Mouse (Mus musculus) forebrain, embryonic 16.5 days (tissue): ENCODE results near the gene Fam83f. TPM values are rescaled to one million over a fixed set of nuclear protein-coding genes. Genes with fewer than 3 reads are reported as not detected.

ENCODE experiments used
- ATAC-seq: fragments of 200-750 bp; cut with Nextera tagmentation; 2 replicates; pipeline ENCODE4 v1.8.0; 2017; ENCODE audit warnings: mild to moderate bottlenecking, moderate library complexity
- H3K27ac ChIP-seq: fragments of 300-500 bp; sonication (generic); 2 replicates; pipeline ENCODE4 v1.5.1; 2014; ENCODE audit warnings: low read length, control low read depth
- H3K27me3 ChIP-seq: fragments of 300-500 bp; sonication (generic); replicated peaks from 2 replicates; pipeline ENCODE4 v1.6.1; 2014; ENCODE audit warnings: low read length; ENCODE audit not compliant: control insufficient read depth, insufficient read depth
- H3K36me3 ChIP-seq: fragments of 300-500 bp; sonication (generic); 2 replicates; pipeline ENCODE4 v1.6.1; 2014; ENCODE audit not compliant: control insufficient read depth, insufficient read depth
- H3K4me1 ChIP-seq: fragments of 300-500 bp; sonication (generic); replicated peaks from 2 replicates; pipeline ENCODE4 v1.6.1; 2014; ENCODE audit warnings: low read length; ENCODE audit not compliant: control insufficient read depth, insufficient read depth
- H3K4me2 ChIP-seq: fragments of 300-500 bp; sonication (generic); 2 replicates; pipeline ENCODE4 v1.6.1; 2014; ENCODE audit warnings: mild to moderate bottlenecking, low read length, control low read depth
- H3K4me3 ChIP-seq: fragments of 300-500 bp; sonication (generic); replicated peaks from 2 replicates; pipeline ENCODE4 v1.5.1; 2014; ENCODE audit warnings: mild to moderate bottlenecking, low read length, control low read depth
- H3K9ac ChIP-seq: fragments of 300-500 bp; sonication (generic); replicated peaks from 2 replicates; pipeline ENCODE4 v1.6.1; 2014; ENCODE audit warnings: low read depth, low read length, control low read depth
- H3K9me3 ChIP-seq: fragments of 300-500 bp; sonication (generic); 2 replicates; pipeline ENCODE4 v1.6.1; 2016; ENCODE audit warnings: low read length; ENCODE audit not compliant: control insufficient read depth
- WGBS: fragments of 180-500 bp; shearing (Covaris S2); extraction: QIAGEN DNeasy Blood & Tissue Kit; methylation state at CpG from one replicate; pipeline ENCODE4 v1.1.7; 2014; 5-methylcytosine and 5-hydroxymethylcytosine counted together
- polyA plus RNA-seq: library from polyadenylated mRNA; unstranded; fragments of >200 nt; fragmentation: Nextera tagmentation; extraction: Ambion mirVana; gene quantifications from 2 replicates; pipeline ENCODE4 v1.2.1, GENCODE M21; 2015

The Fam83f gene
- polyA plus RNA-seq, 1 experiment from 2014 or later, result not detected

DNA sequence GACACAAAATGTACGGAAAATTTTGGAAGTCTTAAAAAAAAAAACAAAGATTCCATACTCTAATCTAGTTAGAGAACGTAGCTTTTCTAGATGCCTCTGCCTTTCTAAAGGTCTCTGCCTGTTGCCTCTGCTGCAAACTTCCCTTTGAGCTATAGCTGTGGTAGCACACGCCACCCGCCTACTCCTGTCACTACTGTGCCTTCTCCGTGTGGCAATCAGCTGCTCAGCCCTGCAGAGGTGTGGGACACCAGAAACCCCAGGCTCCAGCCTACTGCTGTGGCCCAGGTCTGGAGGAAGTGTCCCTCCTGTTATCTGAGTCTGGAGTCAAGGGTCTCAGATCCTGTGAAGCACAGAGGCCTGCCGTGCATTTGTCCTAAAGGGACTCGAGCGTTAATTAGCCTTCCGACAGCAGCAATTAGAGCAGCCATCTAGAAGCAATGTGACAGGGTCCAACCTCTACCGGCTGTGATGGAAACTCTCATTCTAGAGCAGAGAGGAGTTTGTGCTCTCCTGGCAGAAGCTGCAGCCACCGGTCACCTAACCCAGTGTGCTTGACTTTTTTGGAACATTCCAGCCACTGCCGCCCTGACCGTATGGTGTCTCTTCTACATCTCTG, 34.8 kb upstream of the Fam83f start:
- H3K4me3 ChIP-seq, result no peak overlapping the region
- no peak for ATAC-seq

DNA sequence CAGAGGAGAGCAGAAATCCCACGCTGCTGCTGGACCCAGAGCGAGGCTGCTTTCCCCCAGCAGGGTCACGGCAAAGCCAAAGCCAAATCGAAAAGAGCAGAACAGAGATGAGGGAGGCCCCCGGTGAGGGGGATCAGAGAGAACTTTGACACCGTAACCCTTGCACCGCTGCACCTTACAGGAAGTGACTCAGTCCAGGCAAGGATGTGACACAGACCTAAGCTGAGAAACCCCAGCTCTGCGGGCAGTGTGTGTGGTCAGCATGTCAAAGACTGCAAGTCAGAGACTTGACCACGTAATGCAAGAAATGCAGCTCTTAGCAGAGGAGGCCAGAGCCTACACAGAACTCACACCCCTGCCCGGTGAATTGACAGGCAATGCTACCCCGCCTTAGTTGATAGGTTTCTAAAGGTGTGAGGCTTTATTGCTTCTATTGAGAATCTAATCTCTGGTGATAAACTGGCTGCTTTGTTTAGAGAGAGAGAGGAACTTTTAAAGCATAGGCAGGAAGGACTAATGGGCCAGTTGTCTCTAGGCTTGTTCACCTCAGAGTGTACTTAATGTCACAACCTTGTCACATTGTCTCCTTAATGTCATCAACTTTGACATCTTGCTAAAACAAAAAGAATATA, 32.5 kb upstream of the Fam83f start:
- Histone ChIP-seq H3K27me3 (no peaks in the 10 kb centered on the region), H3K4me2 (no peak overlapping the region), H3K9ac (no peak overlapping the region), H3K4me3 (no peak overlapping the region), H3K27ac (no peak overlapping the region), H3K36me3 (no peaks in the 10 kb centered on the region), H3K9me3 (no peaks in the 10 kb centered on the region), H3K4me1 (no peaks in the 10 kb centered on the region)
- WGBS, result 76% methylated on average over 11 of the region's 11 CpGs
- no peak for ATAC-seq

More for the DNA sequence above, 34.8 kb upstream of the Fam83f start:
- Histone ChIP-seq H3K4me1 (no peaks in the 10 kb centered on the region), H3K36me3 (no peaks in the 10 kb centered on the region), H3K9me3 (no peaks in the 10 kb centered on the region), H3K4me2 (no peak overlapping the region), H3K27me3 (no peaks in the 10 kb centered on the region), H3K27ac (no peak overlapping the region), H3K9ac (no peak overlapping the region)
- 37% methylated on average over 13 of the region's 13 CpGs for WGBS

DNA sequence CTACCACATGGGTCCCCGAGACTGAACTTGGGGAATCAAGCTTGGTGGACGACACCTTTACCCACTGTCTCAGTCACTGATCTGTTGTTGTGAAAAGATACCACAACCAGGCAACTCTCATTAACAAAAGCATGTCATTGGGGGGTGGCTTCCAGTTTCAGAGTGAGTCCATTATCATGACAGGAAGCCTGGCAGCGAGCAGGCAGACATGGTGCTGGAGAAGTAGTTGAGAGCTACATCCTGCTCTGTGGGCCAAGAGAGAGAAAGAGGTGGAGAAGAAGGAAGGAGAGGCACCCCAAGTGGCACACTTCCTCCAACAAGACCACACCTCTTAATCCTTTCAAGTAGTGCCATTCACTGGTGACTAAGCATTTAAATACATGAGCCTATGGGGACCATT, 31.8 kb upstream of the Fam83f start:
- Histone ChIP-seq H3K4me2 (no peak overlapping the region), H3K9me3 (no peaks in the 10 kb centered on the region), H3K9ac (no peak overlapping the region), H3K27me3 (no peaks in the 10 kb centered on the region), H3K27ac (no peak overlapping the region), H3K4me3 (no peak overlapping the region), H3K36me3 (no peaks in the 10 kb centered on the region), H3K4me1 (no peaks in the 10 kb centered on the region)
- 95% methylated on average over 3 of the region's 3 CpGs for WGBS
- no peak for ATAC-seq

DNA sequence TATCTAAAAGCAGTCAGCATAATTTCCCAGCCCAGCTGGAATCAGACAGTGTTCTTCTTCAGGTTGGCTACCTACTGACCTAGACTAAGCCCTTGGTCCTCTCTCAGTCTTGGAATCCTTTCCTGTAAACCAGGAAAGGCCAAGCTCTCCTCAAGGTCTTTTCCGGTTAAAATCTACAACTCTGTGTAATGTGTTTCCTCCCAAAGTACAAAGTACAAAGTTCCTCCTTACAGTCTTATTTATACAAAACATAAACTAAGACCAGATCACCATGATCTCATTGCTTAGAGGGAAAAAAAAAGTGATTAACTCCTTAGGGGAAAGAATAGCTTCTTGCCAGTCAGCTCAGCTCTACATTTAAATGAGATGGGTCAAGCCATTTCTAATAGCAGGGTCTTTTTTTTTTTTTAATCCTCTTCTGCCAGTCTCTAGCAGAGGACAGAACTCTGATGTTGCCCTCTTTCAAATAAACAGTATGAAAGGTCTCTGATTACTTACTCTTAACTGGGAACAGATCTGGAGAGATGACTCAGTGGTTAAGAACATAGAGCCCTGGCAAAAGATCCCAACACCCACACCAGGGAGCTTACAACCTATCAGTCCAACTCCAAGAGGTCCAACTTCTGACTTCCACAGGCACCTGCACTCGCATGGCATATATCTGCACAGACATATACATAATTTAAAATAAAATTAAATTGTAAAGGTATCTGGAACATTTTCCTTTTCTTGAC, 29.8 kb upstream of the Fam83f start:
- Histone ChIP-seq H3K4me3 (no peak overlapping the region), H3K27me3 (no peaks in the 10 kb centered on the region), H3K9ac (no peak overlapping the region), H3K9me3 (no peaks in the 10 kb centered on the region), H3K36me3 (no peaks in the 10 kb centered on the region), H3K4me1 (no peaks in the 10 kb centered on the region), H3K27ac (no peak overlapping the region), H3K4me2 (no peak overlapping the region)
- WGBS, result 85% methylated on average over 2 of the region's 2 CpGs
- no peak for ATAC-seq

DNA sequence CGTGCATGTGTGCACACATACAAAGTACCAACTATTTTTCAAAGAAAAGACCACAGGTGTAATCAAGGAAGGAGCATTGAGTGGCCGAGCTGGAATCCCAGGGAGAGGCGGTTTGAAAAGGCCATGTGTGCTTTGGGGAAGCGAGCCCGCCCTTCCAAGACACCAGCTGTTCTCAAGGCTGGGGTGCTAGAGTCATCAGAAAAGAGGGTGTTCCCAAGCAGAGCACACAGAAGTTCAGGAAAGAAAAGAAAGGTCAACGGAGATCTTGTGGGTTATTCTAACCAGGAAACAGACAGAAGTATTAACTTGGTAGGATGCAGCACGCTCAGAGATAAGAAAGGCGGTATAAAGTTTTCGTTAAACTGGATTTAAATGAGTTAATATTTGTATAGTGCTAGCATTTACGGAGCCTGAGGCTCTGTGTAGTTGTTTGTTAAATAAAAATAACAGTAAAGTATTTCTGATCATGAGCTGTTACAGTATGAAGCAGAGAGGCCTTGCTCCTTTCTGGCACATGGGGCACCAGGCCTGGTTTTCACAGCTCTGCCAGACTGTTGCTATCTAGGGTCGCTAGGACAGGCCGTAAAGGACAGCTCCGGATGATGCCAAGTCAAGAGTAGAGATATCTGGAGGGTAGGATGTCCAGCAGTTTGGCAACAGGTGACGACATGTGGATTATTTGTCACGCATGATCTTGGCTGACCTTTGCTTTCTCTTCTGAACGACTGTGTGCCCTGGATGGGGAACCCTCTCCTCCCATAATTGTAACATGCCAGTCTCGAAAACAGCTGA, 26.4 kb upstream of the Fam83f start:
- WGBS, result 88% methylated on average over 17 of the region's 17 CpGs
- no peak overlapping the region for H3K4me3 ChIP-seq
- no peak overlapping the region for H3K4me2 ChIP-seq

DNA sequence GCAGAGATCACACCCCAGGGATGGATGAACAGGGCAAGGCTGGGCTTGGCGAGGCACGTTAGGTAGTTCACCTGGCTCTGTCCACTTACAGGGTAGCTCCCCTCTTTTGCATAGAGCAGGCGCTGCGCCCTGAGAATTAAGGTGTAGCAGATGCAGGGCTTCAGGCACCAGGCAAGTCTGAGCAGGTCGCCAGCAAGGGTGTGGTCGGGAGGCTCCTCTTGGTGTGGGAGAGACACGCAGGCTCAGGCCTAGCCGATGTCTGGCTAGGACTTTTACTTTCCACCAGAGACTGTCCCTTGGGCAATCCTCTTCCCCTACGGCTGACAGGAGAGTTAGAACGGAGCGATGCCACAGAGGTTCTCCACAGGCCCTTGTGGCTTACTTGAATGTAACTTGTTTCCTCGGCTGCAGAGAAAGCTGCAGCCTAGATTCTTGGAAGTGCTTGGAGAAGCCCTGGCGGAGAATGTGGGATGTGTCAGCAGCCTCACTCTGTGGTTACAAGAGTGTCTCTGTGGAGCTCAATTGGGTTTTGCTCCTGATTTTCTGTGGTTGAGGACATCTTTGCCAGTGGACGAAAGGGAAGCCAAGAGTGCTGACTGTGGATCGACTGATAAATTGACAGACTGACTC, 22.6 kb upstream of the Fam83f start:
- 83% methylated on average over 15 of the region's 15 CpGs for WGBS
- H3K9ac ChIP-seq, result no peak overlapping the region
- no peak overlapping the region for H3K4me3 ChIP-seq
- ATAC-seq, result no peak
- no peaks in the 10 kb centered on the region for H3K36me3 ChIP-seq
- H3K27ac ChIP-seq, result no peak overlapping the region
- H3K4me1 ChIP-seq, result no peaks in the 10 kb centered on the region; the same call in 1 of the 2 replicates
- H3K9me3 ChIP-seq, result no peaks in the 10 kb centered on the region
- no peaks in the 10 kb centered on the region for H3K27me3 ChIP-seq
- H3K4me2 ChIP-seq, result no peak overlapping the region

More for the DNA sequence above, 26.4 kb upstream of the Fam83f start:
- no peaks in the 10 kb centered on the region for H3K9me3 ChIP-seq
- no peaks in the 10 kb centered on the region for H3K27me3 ChIP-seq
- ATAC-seq, result no peak
- no peaks in the 10 kb centered on the region for H3K36me3 ChIP-seq
- H3K27ac ChIP-seq, result no peak overlapping the region
- H3K4me1 ChIP-seq, result no peaks in the 10 kb centered on the region; the same call in 1 of the 2 replicates
- no peak overlapping the region for H3K9ac ChIP-seq

DNA sequence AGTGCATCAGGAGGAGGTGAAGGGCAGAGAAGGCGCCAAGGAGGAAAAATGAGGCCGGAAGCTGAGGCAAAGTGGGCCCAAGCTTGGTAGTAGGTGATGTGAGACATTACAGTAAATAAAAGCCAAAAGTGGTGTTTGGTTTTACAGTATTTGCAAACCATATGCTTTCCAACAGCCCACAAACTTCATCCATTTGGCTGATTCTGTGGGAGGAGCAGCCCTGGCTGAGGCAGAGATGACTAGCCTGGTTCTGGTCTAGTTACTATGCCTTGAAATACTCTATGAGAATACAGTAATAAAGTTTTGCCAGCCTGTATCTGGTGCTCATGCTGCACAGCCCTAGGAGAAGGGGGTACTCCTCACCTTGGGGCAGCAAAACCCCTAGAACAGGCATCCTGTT, 21.2 kb upstream of the Fam83f start:
- Histone ChIP-seq H3K9ac (no peak overlapping the region), H3K27me3 (no peaks in the 10 kb centered on the region), H3K36me3 (no peaks in the 10 kb centered on the region), H3K27ac (no peak overlapping the region), H3K4me2 (no peak overlapping the region), H3K4me3 (no peak overlapping the region), H3K4me1 (no peaks in the 10 kb centered on the region; the same call in 1 of the 2 replicates), H3K9me3 (no peaks in the 10 kb centered on the region)
- WGBS, result 72% methylated on average over 2 of the region's 2 CpGs
- no peak for ATAC-seq

DNA sequence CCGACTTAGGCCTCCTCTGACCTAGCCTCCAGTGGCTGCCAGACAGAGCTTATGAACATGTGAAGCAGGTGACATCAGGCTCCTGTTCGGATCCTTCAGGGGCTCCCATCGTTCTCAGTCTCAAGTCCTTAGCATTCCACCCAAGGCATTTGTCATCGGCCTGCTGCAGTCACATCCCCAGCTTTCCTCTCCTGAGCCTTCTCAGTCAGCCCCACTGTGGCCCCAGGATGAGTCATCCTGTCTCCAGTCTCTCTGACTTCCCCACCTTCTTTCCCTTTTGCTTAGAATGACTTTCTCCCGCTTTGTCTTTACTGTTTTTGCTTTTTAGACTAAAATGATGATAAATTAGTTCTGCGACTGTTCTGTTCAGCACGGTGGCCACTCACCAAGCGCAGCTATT, 17.8 kb upstream of the Fam83f start:
- H3K36me3 ChIP-seq, result no peaks in the 10 kb centered on the region
- H3K27me3 ChIP-seq, result no peaks in the 10 kb centered on the region
- no peak overlapping the region for H3K4me2 ChIP-seq
- no peak for ATAC-seq
- H3K4me3 ChIP-seq, result no peak overlapping the region
- no peaks in the 10 kb centered on the region for H3K9me3 ChIP-seq
- H3K4me1 ChIP-seq, result peaks cover 4% of the 10 kb centered on the region
- H3K9ac ChIP-seq, result no peak overlapping the region
- 87% methylated on average over 8 of the region's 8 CpGs for WGBS
- H3K27ac ChIP-seq, result no peak overlapping the region
